Mouse (Mus musculus) forebrain, embryonic 11.5 days (tissue): ENCODE data around the gene Cab39. TPM values are rescaled to one million over a fixed set of nuclear protein-coding genes. Genes with fewer than 3 reads are reported as not detected.

Experiments
- ATAC-seq: fragments of 200-750 bp; cut with Nextera tagmentation; replicated peaks from 2 replicates; pipeline ENCODE4 v1.8.0; 2017; ENCODE audit warnings: moderate TSS enrichment; ENCODE audit not compliant: low FRiP score
- DNase-seq: peaks from one replicate; pipeline ENCODE4 v3.0.0-alpha.2; 2017; ENCODE audit warnings: low spot score
- H3K27ac ChIP-seq: fragments of 300-500 bp; sonication (generic); 2 replicates; pipeline ENCODE4 v1.5.1; 2014; ENCODE audit warnings: low read depth, low read length
- H3K27me3 ChIP-seq: fragments of 300-500 bp; sonication (generic); 2 replicates; pipeline ENCODE4 v1.6.1; 2014; ENCODE audit warnings: mild to moderate bottlenecking, low read length, mixed read lengths; ENCODE audit not compliant: control insufficient read depth, insufficient read depth
- H3K36me3 ChIP-seq: fragments of 300-500 bp; sonication (generic); 2 replicates; pipeline ENCODE4 v1.6.1; 2014; ENCODE audit warnings: mild to moderate bottlenecking, low read length, moderate library complexity, mixed read lengths; ENCODE audit not compliant: control insufficient read depth, insufficient read depth
- H3K4me1 ChIP-seq: fragments of 300-500 bp; sonication (generic); replicated peaks from 2 replicates; pipeline ENCODE4 v1.6.1; 2014; ENCODE audit warnings: low read length, mixed read lengths; ENCODE audit not compliant: control insufficient read depth, insufficient read depth
- H3K4me2 ChIP-seq: fragments of 300-500 bp; sonication (generic); 2 replicates; pipeline ENCODE4 v1.6.1; 2014; ENCODE audit warnings: low read depth, mild to moderate bottlenecking, low read length, moderate library complexity, mixed read lengths; ENCODE audit not compliant: severe bottlenecking
- H3K4me3 ChIP-seq: fragments of 300-500 bp; sonication (generic); 2 replicates; pipeline ENCODE4 v1.5.1; 2014; ENCODE audit warnings: low read depth, low read length
- H3K9ac ChIP-seq: fragments of 300-500 bp; sonication (generic); 2 replicates; pipeline ENCODE4 v1.6.1; 2014; ENCODE audit warnings: low read length
- H3K9me3 ChIP-seq: fragments of 300-500 bp; sonication (generic); 2 replicates; pipeline ENCODE4 v1.6.1; 2016; ENCODE audit warnings: low read length, mixed read lengths; ENCODE audit not compliant: control insufficient read depth
- WGBS: fragments of 180-500 bp; shearing (Covaris S2); extraction: QIAGEN DNeasy Blood & Tissue Kit; methylation state at CpG from one replicate; pipeline ENCODE4 v1.1.7; 2014; 5-methylcytosine and 5-hydroxymethylcytosine counted together
- microRNA-seq: library from miRNA; unstranded; fragments of <30 nt; microRNA quantifications from one replicate; pipeline ENCODE4, GENCODE M21; 2016; ENCODE audit not compliant: insufficient number of aligned reads
- polyA plus RNA-seq: library from polyadenylated mRNA; unstranded; fragments of >200 nt; fragmentation: Nextera tagmentation; extraction: Ambion mirVana; gene quantifications from 2 replicates; pipeline ENCODE4 v1.2.1, GENCODE M21; 2014

The Cab39 gene
- polyA plus RNA-seq, 1 experiment from 2014 or later, result 59.7 TPM

GRCm38 (mm10) chr1:85896781-85897700 lies 103.8 kb downstream of the Cab39 start:
- Histone ChIP-seq H3K27me3 (no peaks in the 10 kb centered on the region), H3K36me3 (no peaks in the 10 kb centered on the region), H3K4me1 (peaks cover 35% of the 10 kb centered on the region), H3K9ac (no peak overlapping the region), H3K4me2 (0 out of 2 replicates have a peak overlapping the region, but pooled peaks have one; percentile 21), H3K4me3 (no peak overlapping the region), H3K27ac (no peak overlapping the region), H3K9me3 (no peaks in the 10 kb centered on the region)
- DNase-seq, result no peak
- ATAC-seq, result no peak
- WGBS, result 79% methylated on average over 12 of the region's 12 CpGs

DNA sequence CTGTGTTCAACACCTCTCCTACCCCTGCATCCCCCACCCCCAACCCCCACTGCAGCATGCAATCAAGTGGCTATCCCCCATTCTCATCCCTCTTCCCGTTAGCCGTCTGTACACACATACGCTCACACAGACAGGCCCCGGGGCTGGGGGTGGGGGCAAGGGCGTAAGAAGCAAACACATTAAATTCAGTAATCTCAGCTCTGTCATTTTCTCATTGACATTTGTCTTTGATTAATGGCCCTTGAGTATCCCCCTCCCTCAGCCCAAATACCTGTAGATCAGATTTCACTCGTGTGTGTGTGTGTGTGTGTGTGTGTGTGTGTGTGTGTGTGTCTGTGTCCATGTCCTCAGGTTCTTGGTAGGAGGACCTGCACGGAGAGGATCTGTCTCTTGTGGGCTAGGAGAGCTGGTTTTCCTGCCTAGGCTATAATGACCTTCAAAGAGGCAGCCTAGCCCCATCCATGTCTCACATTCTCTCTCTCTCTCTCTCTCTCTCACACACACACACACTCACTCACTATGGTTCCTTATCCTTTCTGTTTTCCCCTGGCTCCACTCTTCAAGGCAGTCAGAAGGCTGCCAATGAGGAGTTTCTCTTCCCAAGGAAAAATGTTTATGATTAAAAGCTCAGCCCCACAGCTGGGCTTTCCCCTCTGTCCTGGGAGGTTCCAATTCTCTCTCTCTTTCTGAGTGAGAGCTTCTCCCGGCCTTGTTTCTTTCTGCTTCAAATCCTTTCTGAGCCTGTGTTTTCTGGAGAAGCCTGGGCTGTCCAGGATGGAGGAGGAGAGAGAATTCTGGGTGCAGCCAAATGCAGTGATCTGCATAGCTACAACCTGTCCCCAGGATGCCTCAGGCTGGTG lies 104.9 kb downstream of the Cab39 start:
- no peaks in the 10 kb centered on the region for H3K9me3 ChIP-seq
- WGBS, result 38% methylated on average over 8 of the region's 8 CpGs
- DNase-seq (no peak), ATAC-seq (no peak)
- H3K4me2 ChIP-seq, result peak overlapping the region; percentile 26; the same call in 1 of the 2 replicates
- H3K36me3 ChIP-seq, result no peaks in the 10 kb centered on the region; the same call in 1 of the 2 replicates
- peak overlapping the region; percentile 17 for H3K9ac ChIP-seq
- H3K27ac ChIP-seq, result peak overlapping the region; percentile 62
- H3K4me3 ChIP-seq, result no peak overlapping the region
- no peaks in the 10 kb centered on the region for H3K27me3 ChIP-seq
- H3K4me1 ChIP-seq, result peaks cover 35% of the 10 kb centered on the region

- H3K4me3 ChIP-seq, result no peak overlapping the region
- DNase-seq (no peak), ATAC-seq (no peak)
- peak overlapping the region; percentile 20 for H3K9ac ChIP-seq
- peak overlapping the region; percentile 62 for H3K27ac ChIP-seq
- peaks cover 35% of the 10 kb centered on the region for H3K4me1 ChIP-seq
- 30% methylated on average over 12 of the region's 12 CpGs for WGBS
- H3K36me3 ChIP-seq, result peaks cover 4% of the 10 kb centered on the region; the same call in 1 of the 2 replicates
- H3K9me3 ChIP-seq, result no peaks in the 10 kb centered on the region
- peak overlapping the region; percentile 26; the same call in 1 of the 2 replicates for H3K4me2 ChIP-seq
- H3K27me3 ChIP-seq, result no peaks in the 10 kb centered on the region
These were observed 105.6 kb downstream of the Cab39 start for GRCm38 (mm10) chr1:85898761-85899387.

GRCm38 (mm10) chr1:85899388-85899761 lies 106.1 kb downstream of the Cab39 start:
- Histone ChIP-seq H3K4me2 (no peak overlapping the region), H3K4me3 (no peak overlapping the region), H3K9me3 (no peaks in the 10 kb centered on the region), H3K4me1 (peaks cover 33% of the 10 kb centered on the region), H3K36me3 (peaks cover 9% of the 10 kb centered on the region; the same call in 1 of the 2 replicates), H3K9ac (peak overlapping the region; percentile 20; the same call in 1 of the 2 replicates), H3K27me3 (no peaks in the 10 kb centered on the region), H3K27ac (peak overlapping the region; percentile 62; the same call in 1 of the 2 replicates)
- DNase-seq, result no peak
- no peak for ATAC-seq

DNA sequence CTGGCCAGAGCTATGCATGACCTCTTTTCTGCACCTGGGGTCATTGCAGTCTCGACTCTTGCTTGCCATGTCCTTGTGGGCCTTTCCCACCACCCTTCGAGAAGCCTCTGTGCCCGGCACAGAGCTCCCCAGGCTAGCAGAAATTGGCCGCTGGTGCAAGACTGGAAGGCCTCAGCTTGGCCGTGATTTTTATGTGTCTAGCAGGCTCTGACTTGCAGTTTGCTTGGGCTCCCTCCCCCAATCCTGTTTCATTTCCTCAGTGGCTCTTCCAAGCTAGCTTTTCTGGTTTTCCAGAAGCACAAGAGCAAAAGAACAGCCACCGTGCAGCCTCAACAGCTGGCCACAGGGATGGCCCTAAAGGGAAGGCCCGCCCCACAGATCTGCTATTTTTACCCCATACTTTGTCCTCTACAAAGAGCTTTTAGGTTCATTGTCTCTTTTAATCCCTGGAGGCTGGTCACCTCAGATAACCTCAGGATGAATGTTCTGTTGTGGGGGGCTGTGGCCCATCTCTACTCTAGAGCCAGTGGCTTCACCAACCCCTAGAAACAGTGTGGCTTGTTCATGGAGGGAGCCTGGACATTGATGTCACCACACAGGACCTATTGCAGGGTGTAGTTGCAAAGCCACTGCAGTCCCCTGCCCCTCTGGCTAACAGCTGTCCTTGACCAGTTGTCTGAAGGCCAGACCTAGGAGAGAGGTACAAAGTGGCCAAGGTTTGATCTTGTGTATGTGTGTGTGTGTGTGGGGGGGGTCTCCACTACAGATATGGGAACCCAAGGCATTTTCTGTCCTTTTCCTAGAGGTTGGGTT lies 107.5 kb downstream of the Cab39 start:
- Histone ChIP-seq H3K27me3 (no peaks in the 10 kb centered on the region), H3K27ac (no peak overlapping the region), H3K4me2 (no peak overlapping the region), H3K36me3 (peaks cover 14% of the 10 kb centered on the region; the same call in 1 of the 2 replicates), H3K4me3 (no peak overlapping the region), H3K4me1 (peaks cover 31% of the 10 kb centered on the region), H3K9ac (no peak overlapping the region), H3K9me3 (no peaks in the 10 kb centered on the region)
- no peak for DNase-seq
- 85% methylated on average over 7 of the region's 7 CpGs for WGBS
- no peak for ATAC-seq

Small RNAs within 50 kb of the gene (microRNA-seq; reads per million reads assigned to microRNA genes)
- not detected for gene Gm25472
- not detected for gene Mir8096

Other genes with a start within 250 kb of the Cab39 start
- gene G530012D18Rik, start 217.8 kb upstream of the Cab39 start, polyA plus RNA-seq, result not detected in 2 replicates
- gene Sp110, start 194.6 kb upstream of the Cab39 start, polyA plus RNA-seq, result 0.33 and 0.59 TPM in 2 replicates
- gene Sp140, start 193.1 kb upstream of the Cab39 start, polyA plus RNA-seq, result 0.43 and 0.59 TPM in 2 replicates
- gene Sp100, start 143.5 kb upstream of the Cab39 start, polyA plus RNA-seq, result 0.29 and 0.65 TPM in 2 replicates
- gene A630001G21Rik, start 14.8 kb upstream of the Cab39 start, polyA plus RNA-seq, result 1.0 and 1.3 TPM in 2 replicates
- 65.3 and 74.7 TPM in 2 replicates for gene Itm2c, start 100.8 kb downstream of the Cab39 start, polyA plus RNA-seq
- 0.60 and 1.1 TPM in 2 replicates for gene 4933407L21Rik, start 135.0 kb downstream of the Cab39 start, polyA plus RNA-seq
- not detected in 2 replicates for gene Gpr55, start 167.6 kb downstream of the Cab39 start, polyA plus RNA-seq
- not detected in 2 replicates for gene Spata3, start 223.4 kb downstream of the Cab39 start, polyA plus RNA-seq